ENCODE assay signal across 7 mouse cellular contexts in genomic region chr4:109475577-109476553, GRCm38 (mm10). TPM values are rescaled to one million over a fixed set of nuclear protein-coding genes. Genes with fewer than 3 reads are reported as not detected.
DNase-seq lines count a peak whose midpoint lies in the region; ATAC-seq and TF ChIP-seq lines count a peak whose summit lies in the region.

No protein-coding gene starts in this region.

- H3K27me3 ChIP-seq in midbrain, embryonic 11.5 days (ENCODE audit: control insufficient read depth, insufficient read depth, low read length), result no peaks in the 10 kb centered on the region
- peaks cover 2% of the 10 kb centered on the region; the same call in 1 of the 2 replicates for H3K27me3 ChIP-seq in spleen, adult 2 months (ENCODE audit: control insufficient read depth, insufficient read depth, low read length)

- H3K36me3 ChIP-seq in midbrain, embryonic 11.5 days (ENCODE audit: control insufficient read depth, insufficient read depth, low read length), result no peaks in the 10 kb centered on the region
- H3K36me3 ChIP-seq in spleen, adult 2 months (ENCODE audit: control insufficient read depth, insufficient read depth, low read length), result no peaks in the 10 kb centered on the region

- DNase-seq in adrenal gland, adult 18-20 months (ENCODE audit: low spot score in 2 of 2), result peak; percentile 52 to 65
- peak; percentile 63 for DNase-seq in gastrocnemius, postnatal 10 days
- DNase-seq in left cerebral cortex, postnatal 4 days, result peak; percentile 54
- DNase-seq in midbrain, embryonic 11.5 days (ENCODE audit: low spot score, missing footprints), result peak; percentile 94
- DNase-seq in spleen, adult 2 months (ENCODE audit: low read depth in 1 of 2, low spot score in 2 of 2), result peak in 1 of 2 experiments; percentile 25

- ATAC-seq in inflammation-experienced regulatory T-cells, adult 6 months, result peak; percentile 59
- ATAC-seq in midbrain, embryonic 11.5 days (ENCODE audit: low FRiP score), result peak; percentile 86

- intact Hi-C loops in left cerebral cortex, postnatal 4 days (cut with DNase I), result loop anchor here (5.0 kb wide), 1 partner anchor 191 kb away; the partner anchor contains the start of gene Cdkn2c

- H3K4me1 ChIP-seq in cortical plate, adult 2 months (ENCODE audit: control insufficient read depth, insufficient read depth, low read length), result peaks cover 1% of the 10 kb centered on the region; the same call in 1 of the 2 replicates
- H3K4me1 ChIP-seq in midbrain, embryonic 11.5 days (ENCODE audit: control insufficient read depth, insufficient read depth, low read length), result peaks cover 6% of the 10 kb centered on the region; the same call in 1 of the 2 replicates
- H3K4me1 ChIP-seq in spleen, adult 2 months (ENCODE audit: control insufficient read depth, insufficient read depth, insufficient read length), result no peaks in the 10 kb centered on the region

- peak overlapping the region; percentile 97 for H3K27ac ChIP-seq in cortical plate, adult 2 months (ENCODE audit: insufficient read depth, low read length)
- peak overlapping the region; percentile 95 for H3K27ac ChIP-seq in midbrain, embryonic 11.5 days (ENCODE audit: low read depth, low read length)
- H3K27ac ChIP-seq in spleen, adult 2 months (ENCODE audit: insufficient read depth, low read length), result peak overlapping the region; percentile 45

- H3K4me2 ChIP-seq in midbrain, embryonic 11.5 days, result peak overlapping the region; percentile 70

- no peaks in the 10 kb centered on the region for H3K9me3 ChIP-seq in midbrain, embryonic 11.5 days (ENCODE audit: control insufficient read depth, low read length)

- peak overlapping the region; percentile 93 for H3K9ac ChIP-seq in midbrain, embryonic 11.5 days (ENCODE audit: low read length)

- no peak for TF ChIP-seq CTCF in cortical plate, adult 2 months (IDR thresholded peaks at IDR 0.05; ENCODE audit: extremely low read depth, insufficient read depth, low read length)
- TF ChIP-seq CTCF in spleen, adult 2 months (IDR thresholded peaks at IDR 0.05; ENCODE audit: extremely low read depth, insufficient read depth, insufficient read length, insufficient replicate concordance), result no peak

- peak overlapping the region; percentile 55 for H3K4me3 ChIP-seq in cortical plate, adult 2 months (ENCODE audit: insufficient read depth, low read length)
- peak overlapping the region; percentile 86 for H3K4me3 ChIP-seq in midbrain, embryonic 11.5 days (ENCODE audit: low read depth, low read length)
- peak overlapping the region; percentile 100 for H3K4me3 ChIP-seq in spleen, adult 2 months (ENCODE audit: extremely low read depth, insufficient read depth, insufficient read length)

- no peak for TF ChIP-seq POLR2A in cortical plate, adult 2 months (IDR thresholded peaks at IDR 0.05; ENCODE audit: extremely low read depth, insufficient read depth, low read length)
- no peak for TF ChIP-seq POLR2A in spleen, adult 2 months (IDR thresholded peaks at IDR 0.05; ENCODE audit: low read depth, low read length)

- under 1% methylated on average over 55 of the region's 68 CpGs for WGBS in midbrain, embryonic 11.5 days
- WGBS in spleen, adult 2 months, result 1% methylated on average over 58 of the region's 68 CpGs

RNA-seq across cellular contexts. Expression of gene Rnf11, which starts 8.7 kb away (rescaled TPM):
- total RNA-seq in adrenal gland, adult 18-20 months (2021), result 100 to 1,000 TPM; 187 to 242 TPM
- polyA plus RNA-seq in cortical plate, adult 2 months (2012; rRNA removed), result 174 and 187 TPM in 2 replicates
- 10 to 100 TPM; 91.5 to 96.9 TPM for total RNA-seq in gastrocnemius, postnatal 10 days (2021)
- 1 to 10 TPM; 6.3 to 8.1 (median 6.9) TPM for polyA plus RNA-seq in inflammation-experienced regulatory T-cells, adult 6 months (2017; shearing (Covaris generic))
- total RNA-seq in left cerebral cortex, postnatal 4 days (2021), result 100 to 1,000 TPM; 136 to 141 TPM
- polyA plus RNA-seq in midbrain, embryonic 11.5 days (2014; fragmentation: Nextera tagmentation; extraction: Ambion mirVana), result 54.9 and 61.2 TPM in 2 replicates
- 26.3 and 27.2 TPM in 2 replicates for polyA plus RNA-seq in spleen, adult 2 months (2012; rRNA removed)

RNA-seq across cellular contexts. Expression of gene 4930522H14Rik, which starts 55.2 kb away (rescaled TPM):
- total RNA-seq in adrenal gland, adult 18-20 months (2021), result not detected
- not detected in 2 replicates for polyA plus RNA-seq in cortical plate, adult 2 months (2012; rRNA removed)
- not detected for total RNA-seq in gastrocnemius, postnatal 10 days (2021)
- polyA plus RNA-seq in inflammation-experienced regulatory T-cells, adult 6 months (2017; shearing (Covaris generic)), result not detected
- not detected for total RNA-seq in left cerebral cortex, postnatal 4 days (2021)
- polyA plus RNA-seq in midbrain, embryonic 11.5 days (2014; fragmentation: Nextera tagmentation; extraction: Ambion mirVana), result not detected in 2 replicates
- polyA plus RNA-seq in spleen, adult 2 months (2012; rRNA removed), result not detected in 2 replicates

Comparison
In these comparisons a context has a peak if more than half of its experiments do, and no peak if none do; other contexts are left out.
1. H3K27ac ChIP-seq: peak in every context shown above with its lines; median percentile 97 in cortical plate, adult 2 months; 95 in midbrain, embryonic 11.5 days; 45 in spleen, adult 2 months.